Mouse (Mus musculus) granulocyte monocyte progenitor cell, adult 5-6 weeks (primary cell): ENCODE results near the gene Specc1l. TPM values are rescaled to one million over a fixed set of nuclear protein-coding genes. Genes with fewer than 3 reads are reported as not detected.

ENCODE experiments used
- ATAC-seq: replicated peaks from 2 replicates; pipeline ENCODE4 v1.8.0; 2016; ENCODE audit warnings: mild to moderate bottlenecking, moderate TSS enrichment, inconsistent platforms; ENCODE audit not compliant: poor library complexity, severe bottlenecking
- total RNA-seq, 2 experiments: library from RNA; stranded (forward) in 1 of 2; stranded (reverse) in 1 of 2; fragments of 200-712, 200-1000 nt in 1 of 2; fragments of >200 nt in 1 of 2; fragmentation: Nextera tagmentation in 1 of 2; gene quantifications; 2 replicates each; pipeline ENCODE4 v1.2.3; 2014 to 2017

Gene Specc1l
- total RNA-seq, 2 experiments from 2014 or later: 25.4 to 26.3 TPM

DNA sequence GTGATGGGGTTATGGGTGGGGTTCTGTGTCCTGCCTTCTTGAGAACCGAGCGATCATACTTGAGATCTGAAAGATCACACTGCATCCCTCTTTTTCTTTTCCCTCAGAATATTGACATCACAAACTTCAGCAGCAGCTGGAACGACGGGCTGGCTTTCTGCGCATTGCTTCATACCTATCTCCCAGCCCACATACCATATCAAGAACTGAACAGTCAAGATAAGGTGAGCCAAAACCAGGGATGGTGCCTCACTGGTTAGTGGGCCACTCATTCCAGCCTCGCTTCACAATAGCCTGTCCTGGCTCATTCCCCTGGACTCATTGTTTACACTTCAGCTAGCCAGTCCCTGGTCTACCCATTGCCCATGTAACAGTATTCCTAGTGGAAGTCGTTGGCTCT is 95.3 kb downstream of the Specc1l start:
- no peak for ATAC-seq

- ATAC-seq: peak; percentile 29
These were observed 100.5 kb downstream of the Specc1l start for GRCm38 (mm10) chr10:75312361-75312760.

- no peak for ATAC-seq
These were observed 102.5 kb downstream of the Specc1l start for GRCm38 (mm10) chr10:75314190-75314980.

- ATAC-seq: no peak
These were observed 103.9 kb downstream of the Specc1l start for GRCm38 (mm10) chr10:75315756-75316155.

DNA sequence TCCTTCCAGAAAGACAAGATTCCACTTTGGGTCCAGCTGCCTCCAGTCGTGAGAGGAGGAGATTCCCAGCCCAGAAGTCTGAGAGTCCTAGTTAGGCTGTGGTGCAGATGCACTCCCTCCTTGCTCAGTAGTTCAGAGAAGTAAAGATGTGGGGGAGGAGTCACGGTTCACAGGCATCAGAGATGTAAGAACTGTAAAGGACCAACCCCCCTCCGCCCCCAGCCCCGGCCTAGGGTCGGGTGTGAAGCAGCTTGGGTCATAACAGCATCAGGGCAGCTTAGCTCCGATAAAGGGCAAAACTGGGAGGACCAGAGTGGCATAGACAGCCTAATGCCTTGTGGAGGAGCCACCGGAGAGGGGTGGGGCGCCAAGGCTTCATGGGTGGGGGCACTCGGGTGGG is 104.6 kb downstream of the Specc1l start:
- 0 out of 2 replicates have a peak, but pooled peaks have one; percentile 1 for ATAC-seq

- ATAC-seq: no peak
These were observed 104.8 kb downstream of the Specc1l start, which contains the start of gene Adora2a for GRCm38 (mm10) chr10:75316872-75316907. TSS of gene Adora2a (plus strand) at chr10:75316877.

DNA sequence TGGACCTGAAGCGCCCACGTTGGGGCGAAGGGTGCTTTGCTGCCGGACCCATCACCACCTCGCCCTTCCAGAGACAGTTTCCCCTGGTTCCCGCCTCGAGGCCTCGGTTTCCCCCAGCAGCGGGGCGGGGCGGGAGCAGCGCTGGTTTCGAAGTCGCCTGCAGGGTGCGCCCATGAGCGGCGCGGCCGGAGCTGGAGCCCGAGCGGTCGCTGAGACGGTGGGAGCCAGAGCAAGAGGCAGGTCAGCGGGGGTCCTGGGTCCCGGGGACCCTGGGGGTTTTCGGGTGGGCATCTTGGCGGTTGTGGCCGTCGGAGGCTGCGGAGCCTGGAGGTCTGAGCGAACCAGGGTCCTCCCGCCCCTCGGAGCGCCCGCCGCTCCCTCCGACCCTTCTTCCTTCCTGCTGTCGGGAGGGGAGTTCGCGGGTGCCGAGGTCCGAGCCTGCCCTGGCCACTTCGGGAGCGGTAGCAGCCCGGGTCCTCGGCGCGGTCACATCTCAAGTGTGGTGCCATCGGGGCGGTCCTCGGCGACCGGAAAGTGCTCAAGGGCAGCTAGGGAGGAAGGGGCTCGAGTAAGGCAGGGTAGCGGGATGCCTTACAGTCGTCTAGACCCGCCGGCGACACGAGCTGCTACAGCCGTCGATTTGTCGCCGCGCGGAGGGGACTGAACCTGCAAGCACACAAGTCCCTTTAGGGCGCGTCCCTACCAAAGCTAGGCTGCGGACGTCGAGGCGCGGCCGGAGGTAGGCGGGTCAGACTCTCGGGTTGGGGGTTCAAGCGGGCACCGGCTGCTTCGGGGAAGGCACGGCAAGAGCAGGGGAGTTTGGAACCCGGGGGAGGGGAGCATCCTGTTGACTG is 105.3 kb downstream of the Specc1l start:
- peak; percentile 42 for ATAC-seq

- 0 out of 2 replicates have a peak, but pooled peaks have one; percentile 4 for ATAC-seq
These were observed 106.3 kb downstream of the Specc1l start for GRCm38 (mm10) chr10:75318206-75318605.

GRCm38 (mm10) chr10:75320321-75320720 is 108.4 kb downstream of the Specc1l start:
- ATAC-seq: peak; percentile 48

- ATAC-seq: no peak
These were observed 111.1 kb downstream of the Specc1l start for GRCm38 (mm10) chr10:75322966-75323365.

DNA sequence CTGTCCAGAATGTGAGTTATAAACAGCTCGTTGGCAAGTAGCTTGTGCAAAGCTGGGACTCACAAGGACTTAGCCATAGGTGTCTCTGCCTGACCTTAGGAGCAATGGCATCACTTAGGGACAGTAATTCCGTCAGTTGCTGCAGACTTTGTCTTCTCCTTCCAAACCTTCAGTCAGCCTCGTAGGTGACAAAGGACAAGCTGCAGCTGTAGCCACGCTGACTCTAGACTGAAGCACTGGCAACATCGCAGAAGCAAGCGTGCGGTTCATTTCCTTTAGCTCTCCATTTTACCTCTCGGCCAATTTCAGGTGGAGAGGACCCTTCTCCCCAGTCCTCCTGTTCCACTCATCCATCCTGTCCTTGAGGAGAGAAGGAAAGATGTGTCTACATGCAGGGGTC is 112.1 kb downstream of the Specc1l start:
- ATAC-seq: no peak

DNA sequence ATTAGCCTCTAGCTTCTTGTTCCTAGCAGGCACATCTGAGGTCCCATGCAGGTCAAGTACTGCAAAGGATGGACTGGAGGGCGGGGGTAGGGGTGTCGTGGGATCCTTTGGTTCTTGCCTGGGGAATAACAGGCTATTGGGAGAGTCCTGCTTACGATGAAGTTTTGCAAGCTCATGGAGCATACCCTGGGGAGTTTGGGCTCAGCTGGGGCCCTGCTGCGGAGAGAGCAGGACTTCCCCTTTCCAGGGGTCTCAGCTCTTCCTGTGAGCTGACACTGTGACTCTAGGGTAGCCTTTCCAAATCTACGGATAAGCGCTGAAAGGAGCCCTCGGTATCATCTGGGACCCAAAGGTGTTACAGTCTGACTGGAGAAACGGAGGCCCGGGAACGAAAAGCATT is 112.5 kb downstream of the Specc1l start:
- ATAC-seq: peak; percentile 43

GRCm38 (mm10) chr10:75325821-75326220 is 113.9 kb downstream of the Specc1l start:
- ATAC-seq: no peak

DNA sequence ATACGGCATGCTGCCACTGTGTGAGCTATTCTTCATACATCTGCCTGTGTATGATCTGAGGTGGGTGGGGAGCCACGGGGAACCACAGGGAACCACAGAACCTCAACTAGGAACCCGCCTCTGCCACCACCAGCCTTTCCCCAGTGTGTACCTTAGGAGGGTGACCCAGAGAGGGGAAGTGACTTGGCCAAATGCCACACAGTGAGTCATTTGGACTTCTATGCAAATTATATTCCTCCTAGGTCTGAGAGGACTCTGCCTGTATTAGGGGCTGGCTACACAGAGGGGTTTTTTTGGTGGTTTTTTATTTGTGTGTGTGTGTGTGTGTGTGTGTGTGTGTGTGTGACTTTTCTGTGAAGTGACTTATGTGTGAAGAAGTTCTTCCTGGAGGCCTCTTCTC is 114.7 kb downstream of the Specc1l start:
- ATAC-seq: peak; percentile 72

DNA sequence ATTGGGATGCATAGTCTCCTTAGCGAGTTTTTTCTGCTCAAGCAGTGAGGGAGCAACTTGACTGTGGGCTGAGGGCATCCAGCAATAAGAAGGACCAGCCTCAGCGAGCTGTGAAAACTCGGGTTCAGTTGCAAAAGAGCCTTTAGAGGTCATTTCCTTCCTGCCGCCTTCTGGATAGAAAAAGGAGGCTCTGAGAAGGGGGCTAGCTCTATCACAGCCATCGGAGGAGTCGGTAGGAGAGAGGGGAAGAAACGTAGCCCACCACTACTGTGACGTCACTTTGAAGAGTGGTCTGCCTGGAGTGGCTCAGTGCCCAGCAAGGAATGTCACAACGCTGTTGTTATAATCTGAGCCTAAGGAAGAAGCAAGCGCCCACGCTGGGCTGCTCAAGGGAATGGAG is 115.2 kb downstream of the Specc1l start:
- ATAC-seq: peak; percentile 61

DNA sequence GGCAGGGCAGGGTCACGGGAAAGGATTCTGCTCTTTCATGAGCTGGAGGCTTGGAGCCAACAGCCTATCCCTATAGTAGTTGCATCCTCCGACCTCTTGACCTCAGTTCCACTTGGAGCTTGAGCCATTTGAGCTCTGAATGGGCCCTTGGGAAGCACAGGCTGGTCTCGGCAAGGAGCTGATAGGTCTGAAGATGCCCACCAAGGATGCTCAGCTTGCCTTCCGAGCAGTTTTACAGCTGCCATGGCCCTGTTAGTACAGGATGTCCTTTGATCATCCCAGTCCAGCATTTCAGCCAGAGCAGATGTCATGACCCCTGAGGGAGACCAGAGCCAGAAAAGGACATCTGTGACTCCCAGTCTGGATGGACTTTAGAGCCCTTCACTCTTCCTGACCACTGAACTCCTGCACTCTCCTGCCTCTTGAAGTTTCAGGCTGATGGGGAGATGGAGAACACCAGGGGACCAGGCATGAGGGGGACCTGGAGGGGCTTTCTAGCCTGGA is 116.4 kb downstream of the Specc1l start:
- no peak for ATAC-seq

- ATAC-seq: no peak
These were observed 120.4 kb downstream of the Specc1l start for GRCm38 (mm10) chr10:75332268-75332667.

GRCm38 (mm10) chr10:75333176-75333776 is 121.4 kb downstream of the Specc1l start:
- no peak for ATAC-seq

DNA sequence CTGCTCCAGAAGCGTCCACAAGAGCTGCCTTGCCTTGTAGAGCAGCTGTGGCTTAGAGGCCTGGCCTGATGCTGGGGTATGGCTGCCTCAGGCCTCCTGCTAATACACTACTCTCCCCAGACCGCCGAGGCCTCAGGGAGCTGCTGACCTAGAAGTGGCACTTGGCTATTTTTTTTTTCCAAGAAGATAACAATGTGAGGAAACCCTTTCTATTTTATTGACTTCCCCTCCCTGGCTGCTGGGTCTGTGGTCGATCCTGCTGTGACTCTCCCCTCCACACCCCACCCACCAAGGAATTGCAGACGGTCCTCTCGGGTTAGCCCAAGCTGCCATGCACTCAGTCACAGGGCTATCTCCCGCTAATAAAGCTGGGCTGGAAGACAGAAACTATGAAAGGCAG is 122.3 kb downstream of the Specc1l start:
- no peak for ATAC-seq

- no peak for ATAC-seq
These were observed 123.2 kb downstream of the Specc1l start for GRCm38 (mm10) chr10:75335075-75335474.

DNA sequence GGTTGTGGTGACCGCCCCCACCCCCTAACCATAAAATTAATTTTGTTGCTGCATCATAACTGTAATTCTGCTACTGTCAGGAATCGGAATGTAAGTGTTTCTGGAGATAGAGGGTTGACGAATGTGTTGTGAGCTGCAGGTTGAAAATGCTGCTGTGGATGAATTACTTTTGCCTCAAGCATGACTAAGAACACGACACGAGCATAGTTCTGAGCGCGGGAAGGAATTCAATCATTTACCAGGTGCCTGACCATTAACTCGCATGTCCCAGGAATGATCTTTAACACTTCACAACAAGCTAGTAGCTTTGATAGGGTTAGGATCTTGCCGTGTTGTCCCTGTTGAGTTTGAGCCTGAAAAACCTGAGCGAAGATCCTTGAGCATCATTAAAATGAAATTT is 125.4 kb downstream of the Specc1l start:
- no peak for ATAC-seq
